Mouse (Mus musculus) forebrain, embryonic 15.5 days (tissue): ENCODE data around the gene Nmnat3. TPM values are rescaled to one million over a fixed set of nuclear protein-coding genes. Genes with fewer than 3 reads are reported as not detected.

ENCODE experiments used
- ATAC-seq: fragments of 200-750 bp; cut with Nextera tagmentation; replicated peaks from 2 replicates; pipeline ENCODE4 v1.8.0; 2017; ENCODE audit warnings: mild to moderate bottlenecking, moderate TSS enrichment, moderate library complexity
- H3K27ac ChIP-seq: fragments of 300-500 bp; sonication (generic); replicated peaks from 2 replicates; pipeline ENCODE4 v1.5.1; 2015; ENCODE audit warnings: mild to moderate bottlenecking, inconsistent platforms
- H3K27me3 ChIP-seq: fragments of 300-500 bp; sonication (generic); 2 replicates; pipeline ENCODE4 v1.6.1; 2015; ENCODE audit warnings: inconsistent platforms
- H3K36me3 ChIP-seq: fragments of 300-500 bp; sonication (generic); 2 replicates; pipeline ENCODE4 v1.6.1; 2015; ENCODE audit warnings: mild to moderate bottlenecking, inconsistent platforms
- H3K4me1 ChIP-seq: fragments of 300-500 bp; sonication (generic); 2 replicates; pipeline ENCODE4 v1.6.1; 2015; ENCODE audit warnings: inconsistent platforms
- H3K4me2 ChIP-seq: fragments of 300-500 bp; sonication (generic); replicated peaks from 2 replicates; pipeline ENCODE4 v1.6.1; 2015; ENCODE audit warnings: mild to moderate bottlenecking, inconsistent platforms
- H3K4me3 ChIP-seq: fragments of 300-500 bp; sonication (generic); 2 replicates; pipeline ENCODE4 v1.5.1; 2015; ENCODE audit warnings: mild to moderate bottlenecking, inconsistent platforms
- H3K9ac ChIP-seq: fragments of 300-500 bp; sonication (generic); replicated peaks from 2 replicates; pipeline ENCODE4 v1.6.1; 2015; ENCODE audit warnings: mild to moderate bottlenecking, inconsistent platforms
- H3K9me3 ChIP-seq: fragments of 300-500 bp; sonication (generic); 2 replicates; pipeline ENCODE4 v1.6.1; 2016; ENCODE audit warnings: inconsistent platforms
- WGBS: fragments of 180-500 bp; shearing (Covaris S2); methylation state at CpG from one replicate; pipeline ENCODE4 v1.1.7; 2015; ENCODE audit warnings: mixed read lengths; 5-methylcytosine and 5-hydroxymethylcytosine counted together
- polyA plus RNA-seq: library from polyadenylated mRNA; unstranded; fragments of >200 nt; fragmentation: Nextera tagmentation; extraction: Ambion mirVana; gene quantifications from 2 replicates; pipeline ENCODE4 v1.2.1, GENCODE M21; 2015

Nmnat3 gene
- polyA plus RNA-seq, 1 experiment from 2014 or later = 2.5 TPM

- Histone ChIP-seq H3K27me3 (no peaks in the 10 kb centered on the region), H3K4me1 (peaks cover 9% of the 10 kb centered on the region), H3K4me3 (no peak overlapping the region), H3K9ac (no peak overlapping the region), H3K9me3 (no peaks in the 10 kb centered on the region), H3K36me3 (no peaks in the 10 kb centered on the region), H3K27ac (no peak overlapping the region), H3K4me2 (no peak overlapping the region)
- WGBS = 94% methylated on average over 1 of the region's 1 CpGs
- ATAC-seq = no peak
Observed at GRCm38 (mm10) chr9:98345840-98346239, 58.6 kb downstream of the Nmnat3 start.

GRCm38 (mm10) chr9:98346240-98346639 is 59.0 kb downstream of the Nmnat3 start:
- H3K36me3 ChIP-seq = no peaks in the 10 kb centered on the region
- no peaks in the 10 kb centered on the region for H3K27me3 ChIP-seq
- H3K27ac ChIP-seq = no peak overlapping the region
- H3K9ac ChIP-seq = no peak overlapping the region
- peaks cover 9% of the 10 kb centered on the region for H3K4me1 ChIP-seq
- WGBS = 70% methylated on average over 4 of the region's 4 CpGs
- no peaks in the 10 kb centered on the region for H3K9me3 ChIP-seq
- ATAC-seq = no peak
- no peak overlapping the region for H3K4me3 ChIP-seq
- H3K4me2 ChIP-seq = no peak overlapping the region

- H3K27me3 ChIP-seq = no peaks in the 10 kb centered on the region
- no peak overlapping the region for H3K4me2 ChIP-seq
- no peak overlapping the region for H3K9ac ChIP-seq
- peaks cover 9% of the 10 kb centered on the region for H3K4me1 ChIP-seq
- ATAC-seq = no peak
- no peak overlapping the region for H3K4me3 ChIP-seq
- no peaks in the 10 kb centered on the region for H3K36me3 ChIP-seq
- 96% methylated on average over 3 of the region's 3 CpGs for WGBS
- H3K27ac ChIP-seq = no peak overlapping the region
- no peaks in the 10 kb centered on the region for H3K9me3 ChIP-seq
Observed at GRCm38 (mm10) chr9:98347021-98347420, 59.8 kb downstream of the Nmnat3 start.

- no peak overlapping the region for H3K4me2 ChIP-seq
- H3K4me1 ChIP-seq = peaks cover 9% of the 10 kb centered on the region
- H3K27ac ChIP-seq = no peak overlapping the region
- H3K27me3 ChIP-seq = no peaks in the 10 kb centered on the region
- no peaks in the 10 kb centered on the region for H3K9me3 ChIP-seq
- H3K9ac ChIP-seq = no peak overlapping the region
- ATAC-seq = peak; percentile 43; the same call in 1 of the 2 replicates
- no peaks in the 10 kb centered on the region for H3K36me3 ChIP-seq
- no peak overlapping the region for H3K4me3 ChIP-seq
- WGBS = 10% methylated on average over 4 of the region's 4 CpGs
Observed at GRCm38 (mm10) chr9:98350318-98351144, 63.3 kb downstream of the Nmnat3 start.

GRCm38 (mm10) chr9:98352332-98352731 is 65.1 kb downstream of the Nmnat3 start:
- WGBS = 90% methylated on average over 6 of the region's 6 CpGs
- Histone ChIP-seq H3K36me3 (no peaks in the 10 kb centered on the region), H3K4me1 (peaks cover 9% of the 10 kb centered on the region), H3K9me3 (no peaks in the 10 kb centered on the region), H3K27me3 (no peaks in the 10 kb centered on the region), H3K27ac (no peak overlapping the region), H3K4me2 (no peak overlapping the region), H3K9ac (no peak overlapping the region), H3K4me3 (no peak overlapping the region)
- ATAC-seq = no peak

- H3K9me3 ChIP-seq = no peaks in the 10 kb centered on the region
- no peak overlapping the region for H3K4me3 ChIP-seq
- H3K4me2 ChIP-seq = no peak overlapping the region
- WGBS = 87% methylated on average over 3 of the region's 3 CpGs
- no peak overlapping the region for H3K9ac ChIP-seq
- no peaks in the 10 kb centered on the region for H3K36me3 ChIP-seq
- H3K27ac ChIP-seq = no peak overlapping the region
- peaks cover 7% of the 10 kb centered on the region for H3K4me1 ChIP-seq
- no peaks in the 10 kb centered on the region for H3K27me3 ChIP-seq
- ATAC-seq = no peak
Observed at GRCm38 (mm10) chr9:98354919-98355318, 67.7 kb downstream of the Nmnat3 start.

- no peaks in the 10 kb centered on the region for H3K36me3 ChIP-seq
- no peaks in the 10 kb centered on the region for H3K27me3 ChIP-seq
- no peak overlapping the region for H3K4me2 ChIP-seq
- no peak for ATAC-seq
- WGBS = 88% methylated on average over 3 of the region's 3 CpGs
- H3K4me1 ChIP-seq = peaks cover 8% of the 10 kb centered on the region
- H3K27ac ChIP-seq = no peak overlapping the region
- no peak overlapping the region for H3K4me3 ChIP-seq
- no peaks in the 10 kb centered on the region for H3K9me3 ChIP-seq
- no peak overlapping the region for H3K9ac ChIP-seq
Observed at GRCm38 (mm10) chr9:98361047-98361446, 73.8 kb downstream of the Nmnat3 start.

- Histone ChIP-seq H3K9me3 (no peaks in the 10 kb centered on the region), H3K4me1 (peaks cover 17% of the 10 kb centered on the region), H3K27ac (no peak overlapping the region), H3K9ac (no peak overlapping the region), H3K27me3 (no peaks in the 10 kb centered on the region), H3K4me2 (no peak overlapping the region), H3K36me3 (no peaks in the 10 kb centered on the region), H3K4me3 (no peak overlapping the region)
- ATAC-seq = no peak
- 77% methylated on average over 8 of the region's 8 CpGs for WGBS
Observed at GRCm38 (mm10) chr9:98366075-98366474, 78.8 kb downstream of the Nmnat3 start.

- Histone ChIP-seq H3K4me2 (no peak overlapping the region), H3K27ac (peak overlapping the region; percentile 16; the same call in 1 of the 2 replicates), H3K27me3 (no peaks in the 10 kb centered on the region), H3K36me3 (no peaks in the 10 kb centered on the region), H3K4me1 (peaks cover 13% of the 10 kb centered on the region), H3K4me3 (no peak overlapping the region), H3K9me3 (no peaks in the 10 kb centered on the region), H3K9ac (no peak overlapping the region)
- peak; percentile 54; the same call in 1 of the 2 replicates for ATAC-seq
- 68% methylated on average over 13 of the region's 13 CpGs for WGBS
Observed at GRCm38 (mm10) chr9:98367333-98367962, 80.2 kb downstream of the Nmnat3 start.

GRCm38 (mm10) chr9:98369707-98370106 is 82.5 kb downstream of the Nmnat3 start:
- H3K36me3 ChIP-seq = no peaks in the 10 kb centered on the region
- H3K9ac ChIP-seq = no peak overlapping the region
- H3K27ac ChIP-seq = no peak overlapping the region
- H3K9me3 ChIP-seq = no peaks in the 10 kb centered on the region
- WGBS = 33% methylated on average over 1 of the region's 8 CpGs
- no peak overlapping the region for H3K4me3 ChIP-seq
- ATAC-seq = no peak
- no peaks in the 10 kb centered on the region for H3K27me3 ChIP-seq
- H3K4me1 ChIP-seq = peaks cover 9% of the 10 kb centered on the region; the same call in 1 of the 2 replicates
- no peak overlapping the region for H3K4me2 ChIP-seq

GRCm38 (mm10) chr9:98373358-98373757 is 86.1 kb downstream of the Nmnat3 start:
- H3K27ac ChIP-seq = no peak overlapping the region
- H3K9me3 ChIP-seq = no peaks in the 10 kb centered on the region
- H3K4me2 ChIP-seq = no peak overlapping the region
- H3K36me3 ChIP-seq = no peaks in the 10 kb centered on the region
- peaks cover 11% of the 10 kb centered on the region for H3K4me1 ChIP-seq
- H3K9ac ChIP-seq = no peak overlapping the region
- ATAC-seq = no peak
- no peaks in the 10 kb centered on the region for H3K27me3 ChIP-seq
- no peak overlapping the region for H3K4me3 ChIP-seq
- WGBS = 88% methylated on average over 5 of the region's 5 CpGs

GRCm38 (mm10) chr9:98374897-98375296 is 87.7 kb downstream of the Nmnat3 start:
- no peak overlapping the region for H3K9ac ChIP-seq
- H3K27ac ChIP-seq = no peak overlapping the region
- no peaks in the 10 kb centered on the region for H3K36me3 ChIP-seq
- no peak overlapping the region for H3K4me3 ChIP-seq
- H3K9me3 ChIP-seq = no peaks in the 10 kb centered on the region
- ATAC-seq = no peak
- peaks cover 8% of the 10 kb centered on the region for H3K4me1 ChIP-seq
- 58% methylated on average over 11 of the region's 11 CpGs for whole genome bisulfite sequencing
- H3K4me2 ChIP-seq = no peak overlapping the region
- no peaks in the 10 kb centered on the region for H3K27me3 ChIP-seq
